Mouse (Mus musculus) adrenal gland, adult (tissue): Measurements from ENCODE around the gene Pitpnb.

Experiments
- DNase-seq, 2 experiments: peaks; one replicate each; pipeline ENCODE4 v3.0.0; 2022 to 2023; ENCODE audit warnings: low spot score in 1 of 2; ENCODE audit not compliant: inconsistent age in 2 of 2

Pitpnb gene

DNA sequence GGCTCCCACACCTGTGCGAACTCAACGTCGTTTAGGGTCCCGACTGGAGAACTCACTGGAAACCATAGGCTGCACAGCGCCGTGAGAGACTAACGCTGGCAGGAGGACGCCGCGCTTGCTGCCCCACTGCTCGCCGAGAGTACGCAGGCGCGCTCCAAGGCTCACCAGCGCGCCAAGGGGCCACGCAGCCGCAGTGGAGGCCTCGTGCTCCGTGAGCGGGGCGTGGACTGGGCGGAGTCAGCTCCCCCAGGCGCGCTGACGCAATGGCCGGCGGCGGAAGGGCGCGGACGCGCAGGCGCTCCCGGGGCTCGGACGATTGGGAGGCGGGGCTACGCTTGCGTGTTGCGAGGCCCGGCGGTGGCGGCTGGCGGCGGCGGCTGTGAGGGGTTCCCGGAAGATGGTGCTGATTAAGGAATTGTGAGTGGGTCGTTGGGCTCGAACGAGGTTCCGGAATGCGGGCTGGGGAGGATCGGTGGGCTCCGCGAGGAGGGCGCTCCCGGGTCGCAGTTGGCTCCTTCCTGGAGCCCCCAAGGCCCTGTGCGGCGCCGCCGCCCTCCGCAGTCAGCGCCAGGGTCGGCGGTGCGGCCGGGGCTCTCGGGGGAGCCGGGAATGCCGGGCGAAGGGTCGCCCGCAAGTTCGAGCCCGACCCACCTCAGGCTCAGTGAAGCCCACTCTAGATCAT lies at the start of gene Pitpnb:
Pitpnb (plus strand) TSS at position 347 of the 682 bp plus-strand sequence.
- peak; percentile 99 for DNase-seq

DNA sequence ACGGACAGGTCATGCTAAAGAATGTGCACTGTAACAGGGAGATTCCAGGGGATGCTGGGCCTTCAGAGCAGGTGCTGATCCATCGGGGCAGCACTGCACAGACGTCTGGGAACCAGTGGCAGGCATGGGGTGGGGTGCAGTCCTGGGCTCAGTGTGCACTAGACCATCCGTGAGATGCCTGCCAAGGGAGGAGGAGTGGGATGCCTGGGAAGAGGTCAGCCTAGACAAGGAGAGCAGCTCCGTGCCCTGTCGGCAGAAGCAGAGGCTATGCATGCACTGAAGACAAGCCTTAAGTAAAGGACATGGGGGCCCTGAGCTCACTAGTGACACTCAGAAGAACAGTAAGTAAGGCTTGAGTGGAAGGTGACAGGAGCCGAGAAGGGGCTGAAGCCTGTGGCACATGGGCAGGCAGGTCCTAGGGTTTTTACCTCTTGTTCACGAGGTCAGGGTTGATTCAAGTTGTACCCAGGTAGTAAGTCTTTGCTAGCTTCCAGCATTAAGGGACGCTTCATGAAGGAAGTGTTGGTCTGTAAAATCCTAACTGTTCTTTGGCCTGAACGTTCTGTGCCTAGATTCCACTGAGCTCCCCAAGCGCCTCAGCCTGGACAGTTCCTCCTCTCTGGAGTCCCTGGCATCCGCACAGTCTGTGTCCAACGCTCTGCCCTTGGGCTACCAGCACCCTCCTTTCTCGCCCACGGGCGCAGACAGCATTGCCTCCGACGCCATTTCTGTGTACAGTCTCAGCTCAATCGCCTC lies 46.0 kb upstream of the Pitpnb start:
- no peak for DNase-seq

DNA sequence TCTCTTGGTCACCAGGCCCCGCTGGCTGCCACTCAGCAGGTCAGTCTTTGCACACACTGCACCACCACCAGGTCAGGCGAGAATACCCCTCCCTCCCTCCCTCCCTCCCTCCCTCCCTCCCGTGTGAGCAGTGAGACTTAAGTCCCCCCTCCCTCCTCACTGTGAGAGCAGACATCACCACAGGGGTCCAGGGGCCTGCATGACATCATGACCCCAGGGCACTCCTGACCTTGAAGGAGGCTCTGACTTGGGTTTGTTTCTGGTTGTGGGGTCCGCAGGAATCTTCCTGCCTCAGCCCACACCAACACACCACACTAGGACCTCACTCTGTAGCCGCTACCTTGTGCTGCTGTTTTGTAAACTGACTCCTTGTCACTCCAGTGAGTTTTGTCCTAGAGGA lies 43.0 kb upstream of the Pitpnb start:
- no peak for DNase-seq

DNA sequence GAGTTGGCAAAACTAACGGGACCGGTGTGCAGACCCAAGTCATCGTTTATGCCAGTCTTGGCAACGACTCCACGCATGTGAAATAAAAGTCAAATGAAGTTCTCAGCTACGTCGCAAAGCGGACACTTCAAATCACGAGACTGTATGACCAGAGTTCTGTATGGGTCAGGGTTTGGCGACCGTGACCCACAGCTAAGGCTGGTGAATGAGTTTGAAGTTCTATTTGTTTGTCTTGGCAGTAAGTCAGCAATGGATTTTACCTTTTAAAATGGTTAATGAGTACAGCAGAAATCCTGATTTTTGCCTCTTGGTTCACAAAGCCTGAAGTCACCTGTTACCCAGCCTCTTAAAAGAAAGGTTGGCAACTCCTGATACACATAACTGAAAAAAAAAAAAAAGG lies 42.1 kb upstream of the Pitpnb start:
- DNase-seq = no peak

DNA sequence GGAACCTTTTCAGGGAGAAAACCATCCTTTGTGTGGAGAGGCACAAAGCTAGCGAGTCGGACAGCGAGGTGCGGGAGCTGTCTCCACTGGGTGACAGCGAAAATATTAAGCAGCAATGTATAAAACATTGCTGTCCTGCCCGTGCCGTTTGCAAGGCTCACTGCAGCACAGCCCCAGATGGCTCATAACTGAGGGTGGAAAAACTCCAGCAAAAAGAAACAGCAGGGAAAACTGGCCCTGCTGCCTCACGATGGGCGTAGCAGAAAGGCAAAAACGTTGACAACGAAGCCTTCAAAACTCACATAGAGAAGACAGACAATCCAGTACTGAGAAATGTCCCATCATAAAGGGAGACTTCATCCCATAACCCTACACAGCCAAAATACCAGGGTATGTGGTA lies 40.5 kb upstream of the Pitpnb start:
- DNase-seq = no peak

DNA sequence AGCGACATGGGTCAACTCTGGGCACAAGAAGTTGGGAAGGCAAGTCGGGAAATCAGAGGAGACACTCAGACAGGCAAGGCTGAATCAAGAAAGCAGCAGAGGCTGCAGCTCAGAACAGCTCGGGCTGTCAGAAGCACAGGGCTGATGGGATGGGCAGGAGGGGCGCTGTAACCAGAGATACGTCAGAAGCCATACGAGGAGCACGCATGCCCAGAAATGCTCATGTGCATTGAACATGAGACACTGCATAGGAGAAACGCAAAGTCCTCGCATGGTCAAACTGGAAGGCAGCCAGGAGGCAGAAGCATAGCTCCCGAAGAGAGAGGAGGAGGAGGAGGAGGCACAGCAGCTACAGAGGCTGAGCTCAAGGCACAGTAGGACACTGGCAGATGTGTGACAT lies 38.9 kb upstream of the Pitpnb start:
- DNase-seq = no peak

DNA sequence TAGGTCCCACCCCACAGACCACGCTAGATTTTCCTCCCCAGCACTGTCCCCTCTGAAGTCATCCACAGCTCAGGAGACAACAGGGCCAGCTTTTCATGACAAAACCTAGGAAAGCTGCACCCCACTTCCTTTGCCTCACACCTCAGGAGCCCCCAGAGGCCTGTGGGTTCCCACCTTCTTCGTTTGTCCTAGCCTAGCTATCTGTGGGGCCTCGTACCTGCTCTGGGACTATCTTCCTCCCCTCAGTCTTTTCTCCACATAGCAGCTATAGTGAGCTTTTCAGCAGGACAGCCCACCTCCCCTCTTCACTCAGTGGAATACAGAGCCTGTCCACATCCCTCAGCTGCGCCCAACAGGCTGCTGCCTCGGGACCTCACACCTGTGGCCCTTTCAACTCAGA lies 32.8 kb upstream of the Pitpnb start:
- no peak for DNase-seq

DNA sequence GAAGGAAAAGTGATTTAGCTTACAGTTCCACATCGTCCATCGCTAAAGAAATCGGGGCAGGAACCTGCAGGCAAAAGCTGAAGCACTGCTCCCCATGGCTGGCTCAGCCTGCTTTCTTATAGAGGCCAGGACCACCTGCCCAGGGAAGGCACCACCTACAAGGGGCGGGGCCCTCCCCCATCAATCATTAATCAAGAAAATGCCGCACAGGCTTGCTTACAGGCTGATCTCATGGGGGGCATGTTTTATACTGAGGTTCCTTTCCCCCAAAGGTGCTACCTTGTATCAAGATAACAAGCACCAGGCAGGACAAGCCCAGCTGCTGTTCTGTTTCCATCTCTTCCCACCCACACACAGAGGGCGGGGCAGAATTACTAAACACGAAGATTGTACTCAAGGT lies 31.9 kb upstream of the Pitpnb start:
- no peak for DNase-seq

DNA sequence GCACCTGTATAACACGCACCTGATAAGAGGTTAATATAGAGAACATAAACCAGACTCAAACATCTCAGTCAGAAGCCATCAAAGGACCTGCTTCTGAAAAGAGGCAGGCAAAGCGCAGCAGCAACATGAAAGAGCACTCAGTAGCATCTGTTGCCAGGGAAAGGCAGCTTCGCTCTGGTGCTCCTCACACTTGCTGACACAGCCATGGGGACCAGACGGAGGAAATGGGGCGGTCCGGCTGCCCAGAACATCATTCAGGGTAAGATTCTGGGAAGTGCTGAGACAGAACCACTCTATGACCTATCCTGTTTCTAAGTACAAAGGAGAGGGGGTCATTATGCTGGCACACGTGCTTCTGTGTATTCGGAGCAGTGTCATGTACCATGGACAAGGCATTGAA lies 29.8 kb upstream of the Pitpnb start:
- DNase-seq = no peak

DNA sequence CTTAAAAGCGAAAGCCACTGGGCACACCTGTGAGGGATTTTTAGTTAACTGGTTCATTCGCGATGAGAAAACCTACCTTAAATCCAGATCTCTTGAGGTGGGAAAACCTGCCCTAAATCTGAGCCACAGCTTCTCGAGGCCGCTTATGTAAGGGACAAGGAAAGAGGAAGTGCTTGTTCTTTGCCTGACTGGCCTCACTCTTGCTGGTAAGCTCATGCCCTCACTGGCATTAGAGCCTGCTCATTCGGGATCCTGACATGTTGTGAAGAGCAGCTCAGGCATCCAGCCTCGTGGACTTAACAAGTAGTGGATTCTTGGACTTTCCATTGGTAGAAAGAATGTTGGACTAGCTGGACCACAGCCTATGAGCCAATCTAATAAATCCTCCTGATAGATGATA lies 28.8 kb upstream of the Pitpnb start:
- DNase-seq = no peak

DNA sequence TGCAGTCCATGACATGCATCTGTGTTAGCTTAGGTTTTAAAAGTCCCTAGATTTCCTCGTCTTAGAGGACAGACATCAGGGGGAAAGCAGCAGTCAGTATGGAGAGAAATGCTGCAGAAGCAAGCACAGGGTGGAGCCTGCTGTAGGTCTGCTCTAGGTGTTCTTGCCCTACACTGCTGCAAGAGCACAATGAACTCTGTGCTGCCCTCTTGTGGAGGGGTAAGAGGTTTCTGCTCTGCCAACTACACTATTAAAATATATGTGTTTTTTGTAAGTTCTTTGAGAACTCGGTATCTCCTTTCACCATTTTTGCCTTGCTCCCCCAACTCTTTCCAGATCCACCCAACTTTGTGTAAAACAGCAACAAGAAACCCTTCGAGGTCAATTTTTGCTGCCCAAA lies 25.8 kb upstream of the Pitpnb start:
- no peak for DNase-seq

DNA sequence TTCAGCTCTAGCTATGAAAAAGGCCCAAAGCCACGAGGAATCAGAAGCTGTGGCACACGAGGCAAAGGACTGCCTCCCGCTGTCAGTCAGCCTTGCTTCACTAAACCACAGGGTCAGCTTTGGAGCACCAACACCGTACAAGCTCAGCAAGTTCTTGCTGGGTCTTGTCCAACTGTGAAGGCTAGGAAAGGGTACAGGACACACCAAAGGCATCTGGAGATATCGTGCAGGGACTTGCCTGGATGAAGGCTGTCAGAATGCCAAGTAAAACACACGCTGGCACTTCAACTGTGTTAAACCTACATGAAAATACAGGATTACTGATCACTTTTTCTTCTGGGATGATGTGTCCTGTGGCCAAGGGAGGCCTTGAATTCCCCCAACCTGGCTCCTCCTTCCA lies 20.4 kb upstream of the Pitpnb start:
- no peak for DNase-seq

DNA sequence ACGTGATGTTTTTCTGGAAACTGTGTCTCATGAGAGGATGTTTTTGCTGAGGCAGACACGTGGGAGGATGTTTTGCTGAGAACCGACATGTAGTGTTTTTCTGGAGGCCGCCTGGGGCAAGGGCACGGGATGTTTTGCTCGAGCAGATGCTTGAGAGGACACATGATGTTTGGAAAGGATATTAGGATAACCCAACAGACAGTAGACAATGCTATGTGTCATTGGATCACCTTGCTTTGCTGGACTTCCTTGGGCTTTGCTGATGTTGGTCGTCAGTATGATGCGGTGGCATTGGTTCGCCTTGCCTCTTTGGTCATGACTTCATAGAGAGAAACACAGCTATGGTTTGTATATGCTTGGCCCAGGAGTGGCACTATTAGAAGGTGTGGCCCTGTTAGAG lies 16.7 kb upstream of the Pitpnb start:
- no peak for DNase-seq

DNA sequence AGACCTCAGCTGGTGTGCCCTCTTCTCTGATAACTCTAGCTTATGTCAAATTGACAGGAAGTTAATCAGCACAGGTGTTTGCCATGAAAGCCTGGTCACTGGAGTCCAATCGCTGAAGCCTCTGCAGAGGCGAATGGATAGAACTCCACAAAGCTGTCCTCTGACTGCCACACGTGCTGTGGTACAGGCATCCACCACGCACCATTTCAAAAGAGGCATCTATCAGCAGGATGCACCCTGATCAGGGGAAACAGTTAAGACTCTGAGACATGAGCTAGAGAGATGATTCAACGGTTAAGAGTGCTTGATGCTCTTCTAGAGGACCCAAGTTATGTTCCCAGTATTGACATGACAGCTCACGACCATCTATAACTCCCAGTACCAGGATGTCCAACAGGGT lies 15.5 kb upstream of the Pitpnb start:
- no peak for DNase-seq

DNA sequence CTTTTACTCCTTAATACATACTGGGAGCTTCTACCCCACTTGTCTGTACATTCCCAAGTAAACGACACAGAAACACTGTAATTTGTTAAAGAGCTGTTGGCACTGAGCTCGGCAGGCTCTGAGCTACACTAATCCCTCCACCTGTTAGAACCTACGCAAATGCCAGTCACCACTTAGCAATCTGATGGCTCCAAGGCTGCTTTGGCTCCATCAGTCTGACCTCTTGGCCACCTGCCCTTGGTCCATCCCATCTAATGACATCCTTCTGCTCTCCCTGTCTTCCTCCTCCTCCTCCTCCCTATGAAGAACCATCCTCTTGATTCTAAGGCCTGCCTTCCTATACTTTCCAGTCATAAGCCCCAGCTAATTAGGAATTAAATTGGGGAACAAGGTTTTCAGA lies 13.0 kb upstream of the Pitpnb start:
- no peak for DNase-seq

DNA sequence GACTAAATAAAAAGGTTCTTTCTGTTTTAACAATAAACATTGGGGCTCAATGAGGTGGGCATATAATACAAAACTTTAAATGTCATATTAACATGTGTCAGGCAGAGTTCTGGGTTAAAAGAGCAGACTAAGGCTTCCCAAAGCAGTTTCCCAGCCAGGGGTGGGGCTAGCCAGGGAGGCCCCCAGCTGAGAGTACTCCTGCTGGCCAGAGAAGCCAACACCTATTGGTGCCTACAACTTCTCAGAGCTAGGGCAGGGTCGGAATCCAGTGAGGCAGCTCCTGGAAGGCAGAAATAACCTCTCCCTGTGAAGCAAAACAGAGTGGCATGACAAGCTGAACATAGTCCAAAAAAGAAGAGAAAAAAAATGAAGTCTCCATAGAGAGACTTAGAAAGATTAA lies 11.6 kb upstream of the Pitpnb start:
- DNase-seq = no peak

DNA sequence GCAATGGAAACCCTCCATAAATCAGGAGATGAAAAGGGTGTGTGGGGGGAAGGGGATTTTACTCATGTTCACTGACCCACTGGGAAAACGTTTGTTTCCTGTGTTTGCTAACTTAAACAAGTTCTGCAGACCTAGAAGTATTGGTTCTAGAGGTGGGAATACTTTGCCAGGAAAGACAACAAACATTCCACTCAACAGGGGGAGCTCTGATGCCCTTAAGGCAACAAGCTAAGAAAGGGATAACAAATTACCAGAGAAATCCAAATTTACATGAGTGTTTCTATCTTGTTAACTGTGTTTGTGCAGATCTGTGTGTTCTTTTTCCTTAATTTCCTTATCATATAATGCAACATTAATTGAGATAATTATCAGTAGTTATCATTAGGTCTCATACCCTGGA lies 4.8 kb upstream of the Pitpnb start:
- no peak for DNase-seq

DNA sequence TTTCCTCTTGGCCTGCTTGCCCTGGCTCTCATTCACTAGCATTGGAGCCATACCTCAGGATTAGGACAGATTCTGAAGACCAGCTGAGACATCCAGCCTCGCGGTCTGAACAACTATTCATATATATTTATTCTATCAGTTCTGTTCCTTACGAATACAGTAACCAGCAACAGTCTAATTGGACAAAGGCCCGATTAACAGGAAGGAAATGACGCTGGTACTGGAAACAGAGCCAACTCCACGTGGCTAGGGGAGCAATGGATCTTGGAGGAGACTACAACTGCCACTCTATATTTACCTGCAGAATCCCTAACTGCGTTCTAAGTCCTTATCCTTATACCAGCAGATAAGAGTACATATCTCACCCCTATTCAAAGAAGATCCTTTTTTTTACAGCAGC lies 3.1 kb upstream of the Pitpnb start:
- no peak for DNase-seq

DNA sequence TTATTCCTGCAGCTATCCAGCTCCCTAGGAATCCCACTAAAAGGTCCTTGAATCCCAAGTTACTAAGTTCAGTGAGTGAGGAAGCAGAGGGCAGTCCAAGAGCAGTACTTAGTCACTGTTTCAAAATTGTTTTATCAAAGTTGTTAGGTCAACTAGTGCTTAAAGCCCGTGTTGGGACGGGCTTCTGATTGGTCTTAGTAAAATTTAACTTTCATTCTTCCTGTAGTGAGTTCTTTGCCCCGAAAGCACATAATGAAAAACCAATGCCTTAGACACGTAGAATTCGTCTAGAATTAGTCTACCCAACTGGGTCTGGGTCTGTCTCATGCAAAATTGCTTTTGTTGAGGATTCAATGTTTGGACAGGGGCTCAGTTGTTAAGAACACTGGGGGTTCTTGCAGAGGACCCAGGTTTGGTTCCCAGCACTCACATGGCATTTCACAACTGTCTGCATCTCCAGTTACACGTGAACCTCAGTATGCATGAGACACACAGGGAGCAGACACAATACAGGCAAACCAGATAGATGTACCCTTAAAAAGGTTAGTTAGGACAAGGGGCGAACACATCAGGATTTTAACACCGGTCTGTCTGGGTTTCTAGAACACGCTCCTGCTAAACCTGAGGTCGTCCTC lies 664 bp upstream of the Pitpnb start:
- DNase-seq = no peak

DNA sequence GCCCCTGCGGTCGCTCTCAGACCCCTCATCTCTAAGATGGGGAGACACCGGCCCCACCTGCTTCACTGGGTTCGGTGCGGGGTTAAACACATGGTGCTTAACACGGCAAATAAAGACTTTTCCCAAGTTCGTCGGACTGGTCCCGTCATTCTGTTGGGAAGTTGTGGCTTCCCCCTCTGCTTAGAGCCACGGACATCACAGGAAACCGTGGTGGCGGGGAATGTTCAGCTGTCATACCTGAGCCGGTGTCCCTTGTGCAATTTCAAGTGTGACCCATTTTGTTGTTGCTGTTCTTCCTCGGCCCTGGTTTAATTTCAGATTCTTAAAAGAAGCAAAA lies 504 bp downstream of the Pitpnb start:
- no peak for DNase-seq

DNA sequence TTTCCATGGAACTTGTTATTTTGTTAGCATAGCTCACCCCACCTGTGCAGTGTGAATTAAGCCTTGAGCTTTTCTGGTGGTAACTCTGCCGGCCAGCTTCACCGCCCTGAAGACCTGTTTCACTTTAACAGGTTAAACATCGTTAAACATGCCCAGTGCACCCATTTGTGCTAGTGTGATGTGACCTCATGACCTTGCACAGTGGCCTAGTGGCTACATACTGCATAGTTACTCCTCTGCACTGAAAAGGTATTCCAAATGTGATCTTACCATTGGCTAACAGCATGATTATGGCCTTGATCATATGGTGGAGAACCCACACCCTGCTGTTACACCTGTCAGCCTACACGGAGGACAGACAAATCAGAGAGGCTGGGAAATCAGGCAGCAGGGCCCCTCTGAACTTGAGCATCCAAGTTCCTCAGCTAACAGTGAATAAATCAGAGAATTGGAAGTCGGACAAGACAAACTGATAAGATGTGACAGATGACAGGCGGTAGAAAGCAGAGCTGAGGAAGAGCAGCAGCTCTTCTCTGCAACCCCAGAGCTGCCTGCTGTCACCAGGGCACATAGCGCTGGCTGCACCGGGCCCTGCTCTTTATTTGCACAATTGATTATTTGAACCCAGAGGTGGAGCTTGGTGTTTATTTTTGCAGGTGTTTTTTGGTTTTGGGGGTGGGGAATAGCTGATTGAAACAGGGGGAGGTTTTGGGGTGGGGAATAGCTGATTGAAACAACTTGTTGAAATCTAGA lies 5.6 kb downstream of the Pitpnb start:
- DNase-seq = no peak

DNA sequence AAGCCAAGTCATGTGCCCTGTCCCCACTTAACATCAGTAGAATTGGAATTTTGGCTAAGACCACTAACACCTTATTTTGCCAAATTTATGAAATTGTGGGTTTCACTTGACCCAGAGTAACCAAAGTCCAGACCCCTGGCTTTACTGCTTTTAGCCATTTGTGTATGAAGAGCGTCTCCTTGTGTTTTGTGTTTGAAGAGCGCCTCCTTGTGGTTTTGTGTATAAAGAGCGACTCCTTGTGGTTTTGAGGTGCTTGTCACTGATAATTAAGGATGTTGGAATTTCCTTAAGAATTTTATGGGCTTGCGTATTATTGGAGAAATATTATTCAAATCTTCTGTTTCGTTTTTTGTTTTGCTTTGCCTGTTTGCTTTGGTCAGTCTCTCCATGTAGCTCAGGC lies 11.0 kb downstream of the Pitpnb start:
- DNase-seq = peak in 1 of 2 experiments; percentile 62
